Mouse (Mus musculus) adipose tissue, adult 10 weeks (tissue): Measurements from ENCODE around the gene AL732309.1. TPM values are rescaled to one million over a fixed set of nuclear protein-coding genes. Genes with fewer than 3 reads are reported as not detected.

Experiments
- polyA plus RNA-seq: library from polyadenylated mRNA; stranded (reverse); fragments of 350-450 nt; fragmentation: Illumina TruSeq; extraction: RNeasy Lipid Tissue Mini Kit (QIAGEN cat#74804); gene quantifications from one replicate; pipeline ENCODE4 v1.2.3, GENCODE M21; 2014; ENCODE audit warnings: low read depth, low replicate concordance

The AL732309.1 gene
- polyA plus RNA-seq, result 13.6 TPM

DNA sequence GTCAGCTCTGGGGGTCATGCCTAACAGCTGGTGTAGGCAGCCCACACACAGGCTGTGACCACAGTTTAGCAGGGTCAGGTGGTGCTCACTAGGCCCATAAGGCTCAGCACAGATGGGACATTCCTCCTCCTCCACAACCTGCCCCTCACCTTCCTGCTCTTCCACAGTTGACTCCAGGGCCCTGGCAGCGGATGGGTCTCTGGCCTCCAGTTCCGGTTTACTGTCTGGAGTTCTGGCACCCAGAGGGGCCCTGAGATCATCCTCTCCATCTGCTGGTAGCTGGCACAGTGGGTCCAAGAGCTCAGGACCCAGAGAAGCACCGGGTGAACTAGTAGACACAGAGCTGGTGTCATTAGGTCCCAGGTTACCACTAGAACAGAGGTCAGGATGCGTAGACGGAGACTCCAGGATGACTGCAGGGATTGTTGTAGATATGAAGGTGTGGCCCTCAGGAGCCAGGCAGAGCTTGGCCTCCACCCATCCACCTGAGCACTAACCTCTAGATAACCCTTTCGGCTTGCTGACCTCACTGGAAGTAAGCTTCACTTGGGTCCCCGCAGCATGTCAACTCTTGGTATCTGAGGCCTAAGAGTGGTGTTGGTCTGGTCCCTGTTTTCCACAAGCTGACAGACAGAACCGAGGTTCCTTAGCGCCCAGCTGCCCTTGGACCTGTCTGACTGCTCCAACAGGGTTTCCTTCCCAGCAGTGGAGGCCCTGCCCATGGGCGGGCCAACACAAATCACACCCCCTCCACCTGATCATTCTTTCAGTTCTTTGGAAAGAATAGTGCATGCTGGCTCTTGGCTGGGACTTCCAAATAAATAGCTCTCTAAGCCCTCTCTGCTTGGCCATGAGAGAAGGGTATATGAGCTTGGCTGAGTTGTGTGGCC lies at the start of gene AL732309.1:
Gene AL732309.1 (minus strand): TSS at position 681 of the 890 bp plus-strand sequence.

DNA sequence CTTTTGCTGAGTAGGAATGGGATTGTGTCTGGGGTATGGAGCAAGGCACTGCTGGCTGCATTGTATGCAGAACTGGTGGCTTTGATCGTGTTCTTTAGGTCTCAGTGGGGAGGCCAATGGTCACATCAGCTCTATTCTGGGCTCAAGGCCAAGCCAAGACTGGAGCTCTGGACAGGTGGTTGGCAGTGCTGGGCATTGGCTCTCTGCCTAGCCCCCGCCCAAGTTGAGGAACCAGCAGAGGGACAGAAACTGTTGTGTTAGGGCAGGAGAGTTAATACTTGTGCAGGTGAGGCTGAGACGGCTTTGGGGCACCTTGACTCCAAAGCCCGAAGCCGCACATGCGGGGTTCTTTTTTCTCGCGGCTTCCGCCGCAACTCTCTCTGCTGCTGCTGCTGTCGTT lies 43.0 kb upstream of the AL732309.1 start, which contains the start of gene Lrrc26:
Gene Lrrc26 (plus strand): TSS at position 265 of the 400 bp plus-strand sequence.

DNA sequence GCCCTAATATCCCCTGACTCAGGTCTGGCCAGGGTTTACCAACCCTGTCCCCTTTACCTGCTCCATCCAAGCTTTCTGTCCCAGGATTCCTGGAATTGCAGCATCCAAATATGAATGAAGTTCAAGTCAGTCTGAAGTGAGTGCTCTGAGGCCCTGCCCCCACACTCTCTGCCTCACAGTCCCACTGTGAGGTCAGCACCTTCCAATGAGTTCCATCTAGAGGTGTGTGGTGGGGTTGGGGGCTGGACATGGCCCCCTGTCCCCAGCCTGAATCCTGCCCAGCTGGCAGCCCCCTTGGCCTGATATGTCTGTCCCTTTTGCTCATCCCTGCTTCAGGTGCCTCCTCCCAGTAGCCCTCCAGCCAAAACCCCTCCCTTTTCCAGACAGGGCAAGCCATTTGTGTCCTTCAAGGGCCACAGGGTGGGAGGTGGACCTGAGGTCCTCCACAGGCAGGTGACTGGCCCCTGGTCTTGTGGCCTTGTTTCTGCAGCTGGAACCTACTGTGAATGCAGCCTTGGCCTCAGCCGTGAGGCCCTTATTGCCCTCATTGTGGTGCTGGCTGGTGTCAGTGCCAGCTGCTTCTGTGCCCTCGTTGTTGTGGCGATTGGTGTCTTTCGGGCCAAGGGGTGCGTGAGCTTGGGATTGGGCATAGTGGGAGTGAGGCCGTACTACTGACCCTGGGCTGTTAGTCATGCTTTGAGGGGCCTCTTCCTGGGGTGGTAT lies 41.4 kb upstream of the AL732309.1 start, which contains the start of gene Tmem210:
Gene Tmem210 (plus strand): TSS at position 219 of the 723 bp plus-strand sequence.

DNA sequence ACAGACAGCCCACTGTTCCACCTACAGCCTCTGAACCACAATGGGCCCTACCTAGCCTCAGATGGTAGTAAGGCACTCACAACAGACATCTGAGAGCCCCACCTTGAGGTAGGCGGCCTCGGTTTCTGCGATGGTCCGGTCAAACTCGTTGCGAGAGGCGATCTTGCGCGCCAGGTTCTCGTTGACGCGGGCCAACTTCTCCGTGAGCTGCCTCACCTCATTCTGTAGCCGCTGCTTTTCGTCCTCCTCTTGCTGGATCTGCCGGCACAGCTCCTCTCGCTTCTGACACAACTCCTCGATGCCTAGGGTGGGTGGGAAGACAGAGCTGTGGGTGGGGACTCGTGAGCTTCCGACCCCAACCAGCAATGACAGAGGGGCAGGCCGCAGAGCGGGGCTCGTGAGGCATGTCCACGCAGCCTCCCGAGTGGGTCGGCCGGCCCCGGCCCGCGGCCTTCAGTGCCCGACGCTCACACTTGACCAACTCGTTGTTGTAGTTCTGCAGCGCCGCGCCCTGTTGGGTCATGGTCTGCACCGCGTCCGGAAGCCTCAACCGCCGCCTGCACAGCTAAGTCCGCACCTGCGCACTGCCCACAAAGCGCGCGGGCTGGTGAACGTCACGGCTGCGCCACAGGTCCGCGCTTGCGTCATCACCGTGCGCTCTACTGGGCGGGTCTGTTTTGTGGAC lies 25.3 kb upstream of the AL732309.1 start, which contains the start of the genes Ssna1 and Anapc2:
Gene Ssna1 (minus strand): TSS at position 612 of the 685 bp plus-strand sequence.
Gene Anapc2 (plus strand): TSS at position 652 of the 685 bp plus-strand sequence.

DNA sequence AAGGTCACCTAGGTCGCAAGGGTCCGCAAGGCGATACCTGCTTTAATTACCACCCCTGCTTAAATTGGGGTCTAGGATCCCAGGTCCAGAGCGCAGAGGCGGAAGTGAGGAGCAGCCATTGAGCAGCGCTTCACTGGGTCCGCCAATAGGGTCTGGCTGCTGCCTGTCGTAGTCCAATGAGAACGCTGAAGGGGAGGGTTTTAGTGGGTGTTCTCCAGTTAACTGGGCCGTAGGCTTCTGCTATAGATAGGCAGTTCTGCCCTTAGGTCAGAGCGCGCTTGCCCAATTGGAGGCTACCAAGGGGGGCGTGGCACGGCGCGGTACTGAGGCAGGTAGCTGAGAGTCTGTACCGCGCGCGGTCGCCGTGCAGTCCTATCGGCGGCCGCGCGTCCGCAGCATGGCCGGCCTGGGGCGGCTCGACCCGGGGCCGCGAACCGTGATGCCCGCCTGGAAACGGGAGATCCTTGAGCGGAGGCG lies 15.7 kb upstream of the AL732309.1 start, which contains the start of gene Tprn:
Gene Tprn (plus strand): TSS at position 328 of the 477 bp plus-strand sequence.

DNA sequence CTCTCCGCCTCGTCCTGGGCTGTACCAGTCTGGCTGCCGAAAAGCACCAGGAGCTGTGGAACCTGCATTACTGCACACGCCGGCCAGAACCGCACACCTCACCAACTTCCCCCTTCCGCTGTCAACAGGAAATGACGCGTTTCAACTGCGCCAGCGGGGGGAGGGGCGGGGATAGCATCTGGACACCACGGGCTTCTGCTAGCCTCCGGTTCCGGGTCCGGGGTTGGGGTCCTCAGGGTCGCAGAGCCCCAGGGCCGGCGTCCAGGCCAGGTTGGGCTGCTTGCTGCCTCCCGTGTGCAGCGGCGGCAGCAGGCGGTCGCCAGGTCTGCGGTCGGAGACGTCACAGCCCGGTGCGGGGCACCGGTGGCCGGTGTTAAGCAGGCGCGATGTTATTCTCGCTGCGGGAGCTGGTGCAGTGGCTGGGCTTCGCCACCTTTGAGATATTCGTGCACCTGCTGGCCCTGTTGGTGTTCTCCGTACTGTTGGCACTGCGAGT lies 8.7 kb upstream of the AL732309.1 start, which contains the start of gene Tmem203:
Gene Tmem203 (plus strand): TSS at position 156 of the 496 bp plus-strand sequence.

DNA sequence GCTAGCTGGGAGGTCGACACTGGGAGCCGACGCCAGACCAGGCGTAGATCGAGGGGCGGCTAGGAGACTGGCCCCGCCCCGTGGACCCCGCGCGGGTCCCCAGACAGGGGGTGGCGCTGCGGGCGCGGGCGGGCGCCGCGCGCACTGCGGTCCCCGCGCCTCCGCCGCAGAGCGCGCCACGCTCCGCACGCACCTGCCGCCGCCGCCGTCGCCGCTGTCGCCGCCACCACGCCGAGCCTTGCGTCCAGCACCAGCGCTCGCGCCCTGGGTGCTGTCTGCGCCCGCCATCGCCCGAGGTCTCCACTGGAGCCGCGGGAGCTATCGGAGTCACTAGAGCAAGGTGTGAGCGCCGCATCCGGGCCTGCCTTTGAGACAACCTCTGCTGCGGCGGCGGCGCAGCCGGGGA lies 4.6 kb downstream of the AL732309.1 start, which contains the start of the genes Rnf208 and Cysrt1:
Gene Rnf208 (plus strand): TSS at position 155 of the 406 bp plus-strand sequence.
Gene Cysrt1 (minus strand): TSS at position 352 of the 406 bp plus-strand sequence.

DNA sequence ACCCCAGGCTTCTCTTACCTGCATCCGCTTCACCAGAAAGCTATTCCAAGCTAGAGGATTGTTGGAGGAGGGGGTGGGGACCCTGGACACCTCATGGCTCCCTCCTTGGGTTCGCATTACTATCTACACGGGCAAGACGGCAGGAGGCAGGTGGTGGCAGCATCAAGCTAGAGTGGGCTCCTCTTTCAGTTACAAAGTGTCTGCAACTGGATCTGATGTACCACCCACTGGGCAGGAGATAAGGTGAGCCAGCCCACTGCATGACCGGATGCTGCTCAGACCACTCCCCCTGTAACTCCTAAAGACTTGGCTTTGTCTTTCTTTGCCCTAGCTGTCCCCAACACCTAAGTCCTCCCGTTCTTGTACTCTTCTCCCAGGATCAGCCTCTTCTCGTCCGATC lies 10.0 kb downstream of the AL732309.1 start, which contains the start of gene Rnf224:
Gene Rnf224 (minus strand): TSS at position 174 of the 400 bp plus-strand sequence.

DNA sequence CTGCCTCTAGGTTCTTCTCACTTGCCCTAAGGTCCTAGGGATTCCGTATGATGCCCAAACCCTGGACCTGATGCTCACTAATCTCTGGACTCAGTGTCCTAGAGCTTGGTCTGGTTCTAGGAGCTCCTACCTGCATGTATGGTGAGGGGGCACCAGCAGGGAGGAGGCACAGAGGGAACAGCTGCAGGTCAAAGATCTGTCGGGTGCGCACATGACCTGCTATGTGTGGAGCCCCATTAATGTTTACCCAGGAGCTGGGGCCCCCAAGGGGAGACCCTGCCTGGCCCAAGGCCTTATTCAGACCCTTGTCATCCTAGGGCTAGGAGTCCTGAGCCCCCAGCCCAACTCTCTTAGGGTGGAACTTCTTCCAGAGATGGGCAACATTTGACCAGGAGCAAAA lies 12.6 kb downstream of the AL732309.1 start, which contains the start of gene Slc34a3:
Gene Slc34a3 (minus strand): TSS at position 315 of the 400 bp plus-strand sequence.

DNA sequence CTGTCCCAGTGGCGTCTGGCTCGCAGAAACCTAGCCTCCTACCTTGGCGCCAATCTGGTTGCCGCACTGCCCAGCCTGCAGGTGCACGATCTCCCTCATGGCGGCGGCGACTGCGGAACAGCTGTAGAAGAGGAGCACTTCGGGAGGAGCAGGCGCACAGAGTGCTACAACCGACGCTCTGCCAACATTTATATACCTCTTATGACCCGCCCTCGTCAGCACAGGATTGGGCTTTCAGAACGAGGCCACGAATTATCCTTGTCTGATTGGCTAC lies 22.2 kb downstream of the AL732309.1 start, which contains the start of gene Tubb4b:
Gene Tubb4b (minus strand): TSS at position 211 of the 274 bp plus-strand sequence.

DNA sequence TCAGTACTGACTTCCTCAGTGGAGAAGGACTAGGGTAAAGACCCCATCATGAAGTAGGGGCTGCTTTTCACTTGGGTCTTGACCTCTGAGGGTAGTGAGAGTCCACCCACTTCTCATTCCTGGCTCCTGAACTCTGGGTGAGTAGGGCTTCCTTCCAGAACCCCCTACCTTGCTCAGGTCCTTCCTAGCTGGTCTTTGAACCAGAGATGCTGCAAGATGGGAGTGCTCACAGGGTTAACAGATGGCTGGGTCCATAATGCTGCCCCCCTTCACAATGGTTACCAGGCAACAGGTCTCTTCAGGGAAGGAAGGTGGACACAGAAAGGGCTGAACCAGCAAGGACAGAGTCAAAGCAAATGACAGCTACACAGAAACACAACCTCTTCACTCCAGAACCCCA lies 28.2 kb downstream of the AL732309.1 start, which contains the start of gene Fam166a:
Gene Fam166a (plus strand): TSS at position 301 of the 400 bp plus-strand sequence.

DNA sequence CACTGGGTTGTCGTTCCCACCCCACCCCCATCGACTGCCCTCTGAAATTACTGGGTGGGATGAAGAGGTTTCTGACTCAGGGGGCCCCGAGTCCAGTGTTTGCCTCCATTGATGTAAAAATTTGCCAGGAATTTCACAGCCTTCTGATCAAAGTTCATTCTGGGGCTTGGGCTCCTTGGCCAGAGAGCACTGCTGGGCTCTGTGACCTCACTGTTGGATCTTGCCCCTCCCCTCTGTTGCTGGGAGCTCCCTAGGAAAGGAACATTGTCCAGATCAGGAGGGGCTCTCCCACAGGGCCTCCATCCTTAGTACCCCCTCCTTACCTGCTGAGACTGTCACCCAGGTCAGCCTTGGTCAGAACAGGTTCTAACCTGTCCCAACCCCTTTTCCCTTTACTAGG lies 32.2 kb downstream of the AL732309.1 start, which contains the start of gene Stpg3:
Gene Stpg3 (minus strand): TSS at position 194 of the 400 bp plus-strand sequence.

DNA sequence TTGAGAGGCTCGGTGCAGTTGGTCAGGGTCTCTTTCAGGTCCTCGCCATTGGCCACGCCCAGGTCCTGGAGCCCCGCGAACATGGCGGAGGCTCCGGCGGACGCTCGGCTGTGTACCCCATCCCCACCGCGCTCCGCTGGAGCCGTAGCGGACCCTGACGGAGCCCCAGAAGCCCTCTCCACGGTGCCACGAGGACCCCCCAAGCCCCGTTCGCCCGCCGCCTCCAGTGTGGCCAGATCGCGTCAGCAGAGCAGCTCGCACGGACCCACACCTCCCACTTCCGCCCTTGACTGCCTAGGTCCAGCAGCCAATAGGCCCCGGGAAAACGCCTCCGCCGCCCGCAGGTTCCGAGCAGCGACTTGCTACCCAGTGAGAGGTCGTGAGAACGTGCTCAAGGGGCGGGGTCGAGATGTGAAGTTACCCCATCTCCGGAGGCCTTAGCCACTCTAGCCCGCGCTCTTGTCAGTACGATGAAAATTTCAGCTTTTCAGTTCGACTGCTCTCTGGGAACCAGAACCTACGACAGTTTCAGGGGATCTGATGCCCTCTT lies 35.5 kb downstream of the AL732309.1 start, which contains the start of gene Nelfb:
Gene Nelfb (minus strand): TSS at position 369 of the 550 bp plus-strand sequence.

DNA sequence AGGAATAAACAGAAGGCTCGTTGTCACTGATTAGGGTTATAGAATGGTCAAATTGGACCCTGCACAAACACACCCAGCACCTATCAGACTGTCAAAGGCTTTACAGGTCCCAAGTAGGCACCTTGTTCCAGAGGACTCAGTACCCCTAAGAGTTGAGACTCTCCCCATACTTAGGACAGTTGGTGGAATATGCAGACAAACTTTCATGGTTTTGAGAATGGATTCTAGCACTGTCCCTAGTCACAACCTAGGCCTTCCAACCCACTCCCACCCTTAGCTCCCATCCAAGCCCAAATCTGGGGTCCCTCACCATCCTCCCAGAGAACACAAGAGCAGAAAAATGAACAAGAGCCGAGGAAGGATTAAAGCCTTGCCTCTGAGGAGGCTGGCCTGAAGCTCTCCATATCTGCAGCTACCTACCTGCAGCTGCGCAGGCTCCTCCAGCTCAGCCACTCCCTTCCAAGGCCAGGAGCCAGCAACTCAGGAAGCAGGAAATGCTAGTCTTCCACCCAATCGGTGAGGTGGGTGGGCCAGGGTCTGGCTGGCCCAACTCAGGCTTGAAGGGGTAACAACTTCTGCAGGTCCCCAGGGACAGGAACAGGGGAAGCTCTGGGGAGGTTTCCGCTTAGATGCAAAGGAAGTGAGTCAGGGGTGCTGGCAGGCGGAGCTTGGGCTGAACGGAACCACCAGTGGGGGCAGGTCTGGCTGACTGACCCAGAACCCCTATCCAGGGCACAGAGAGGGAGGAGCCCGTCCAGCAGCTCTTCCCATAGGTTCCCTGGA lies 50.3 kb downstream of the AL732309.1 start, which contains the start of gene Tor4a:
Gene Tor4a (minus strand): TSS at position 715 of the 783 bp plus-strand sequence.

Other genes starting within 250 kb of the AL732309.1 start
- gene Nsmf, start 192.5 kb downstream of the AL732309.1 start, polyA plus RNA-seq, result 187 TPM
- gene Entpd8, start 166.6 kb downstream of the AL732309.1 start, polyA plus RNA-seq, result 3.4 TPM
- 0.26 TPM for gene Noxa1, start 151.7 kb downstream of the AL732309.1 start, polyA plus RNA-seq
- 6.2 TPM for gene Nrarp, start 66.1 kb downstream of the AL732309.1 start, polyA plus RNA-seq
- gene Tor4a, start 50.0 kb downstream of the AL732309.1 start, polyA plus RNA-seq, result 24.7 TPM
- 43.3 TPM for gene Nelfb, start 35.4 kb downstream of the AL732309.1 start, polyA plus RNA-seq
- 1.8 TPM for gene Stpg3, start 32.2 kb downstream of the AL732309.1 start, polyA plus RNA-seq
- 6.7 TPM for gene Fam166a, start 28.1 kb downstream of the AL732309.1 start, polyA plus RNA-seq
- 224 TPM for gene Tubb4b, start 22.2 kb downstream of the AL732309.1 start, polyA plus RNA-seq
- not detected for gene Slc34a3, start 12.5 kb downstream of the AL732309.1 start, polyA plus RNA-seq
- not detected for gene Rnf224, start 10.1 kb downstream of the AL732309.1 start, polyA plus RNA-seq
- 6.8 TPM for gene Rnf208, start 4.6 kb downstream of the AL732309.1 start, polyA plus RNA-seq
- 0.38 TPM for gene Cysrt1, start 4.4 kb downstream of the AL732309.1 start, polyA plus RNA-seq
- gene Tmem203, start 8.6 kb upstream of the AL732309.1 start, polyA plus RNA-seq, result 27.6 TPM
- 11.7 TPM for gene Tprn, start 15.8 kb upstream of the AL732309.1 start, polyA plus RNA-seq
- 57.4 TPM for gene Ssna1, start 25.6 kb upstream of the AL732309.1 start, polyA plus RNA-seq
- 70.9 TPM for gene Anapc2, start 25.6 kb upstream of the AL732309.1 start, polyA plus RNA-seq
- gene Tmem210, start 41.3 kb upstream of the AL732309.1 start, polyA plus RNA-seq, result 2.1 TPM
- gene Lrrc26, start 43.1 kb upstream of the AL732309.1 start, polyA plus RNA-seq, result 2.9 TPM
- not detected for gene Grin1, start 72.3 kb upstream of the AL732309.1 start, polyA plus RNA-seq
- gene Man1b1, start 85.5 kb upstream of the AL732309.1 start, polyA plus RNA-seq, result 44.1 TPM
- gene Dpp7, start 109.5 kb upstream of the AL732309.1 start, polyA plus RNA-seq, result 15.5 TPM
- gene Uap1l1, start 118.8 kb upstream of the AL732309.1 start, polyA plus RNA-seq, result 26.4 TPM
- 1.5 TPM for gene Sapcd2, start 125.5 kb upstream of the AL732309.1 start, polyA plus RNA-seq
- 47.9 TPM for gene Entpd2, start 149.0 kb upstream of the AL732309.1 start, polyA plus RNA-seq
- gene Npdc1, start 152.5 kb upstream of the AL732309.1 start, polyA plus RNA-seq, result 94.7 TPM
- 0.61 TPM for gene Fut7, start 176.4 kb upstream of the AL732309.1 start, polyA plus RNA-seq
- 204 TPM for gene Abca2, start 181.8 kb upstream of the AL732309.1 start, polyA plus RNA-seq
- gene Clic3, start 210.0 kb upstream of the AL732309.1 start, polyA plus RNA-seq, result 34.4 TPM
- 79.8 TPM for gene Paxx, start 214.2 kb upstream of the AL732309.1 start, polyA plus RNA-seq
- 1,188 TPM for gene Ptgds, start 223.2 kb upstream of the AL732309.1 start, polyA plus RNA-seq
- gene Lcn12, start 247.0 kb upstream of the AL732309.1 start, polyA plus RNA-seq, result 383 TPM